Mouse (Mus musculus) forebrain, embryonic 11.5 days (tissue): Measurements from ENCODE around the gene Mex3d. TPM values are rescaled to one million over a fixed set of nuclear protein-coding genes. Genes with fewer than 3 reads are reported as not detected.

Source experiments
- ATAC-seq: fragments of 200-750 bp; cut with Nextera tagmentation; replicated peaks from 2 replicates; pipeline ENCODE4 v1.8.0; 2017; ENCODE audit warnings: moderate TSS enrichment; ENCODE audit not compliant: low FRiP score
- DNase-seq: peaks from one replicate; pipeline ENCODE4 v3.0.0-alpha.2; 2017; ENCODE audit warnings: low spot score
- H3K27ac ChIP-seq: fragments of 300-500 bp; sonication (generic); 2 replicates; pipeline ENCODE4 v1.5.1; 2014; ENCODE audit warnings: low read depth, low read length
- H3K27me3 ChIP-seq: fragments of 300-500 bp; sonication (generic); 2 replicates; pipeline ENCODE4 v1.6.1; 2014; ENCODE audit warnings: mild to moderate bottlenecking, low read length, mixed read lengths; ENCODE audit not compliant: control insufficient read depth, insufficient read depth
- H3K36me3 ChIP-seq: fragments of 300-500 bp; sonication (generic); 2 replicates; pipeline ENCODE4 v1.6.1; 2014; ENCODE audit warnings: mild to moderate bottlenecking, low read length, moderate library complexity, mixed read lengths; ENCODE audit not compliant: control insufficient read depth, insufficient read depth
- H3K4me1 ChIP-seq: fragments of 300-500 bp; sonication (generic); replicated peaks from 2 replicates; pipeline ENCODE4 v1.6.1; 2014; ENCODE audit warnings: low read length, mixed read lengths; ENCODE audit not compliant: control insufficient read depth, insufficient read depth
- H3K4me2 ChIP-seq: fragments of 300-500 bp; sonication (generic); 2 replicates; pipeline ENCODE4 v1.6.1; 2014; ENCODE audit warnings: low read depth, mild to moderate bottlenecking, low read length, moderate library complexity, mixed read lengths; ENCODE audit not compliant: severe bottlenecking
- H3K4me3 ChIP-seq: fragments of 300-500 bp; sonication (generic); 2 replicates; pipeline ENCODE4 v1.5.1; 2014; ENCODE audit warnings: low read depth, low read length
- H3K9ac ChIP-seq: fragments of 300-500 bp; sonication (generic); 2 replicates; pipeline ENCODE4 v1.6.1; 2014; ENCODE audit warnings: low read length
- H3K9me3 ChIP-seq: fragments of 300-500 bp; sonication (generic); 2 replicates; pipeline ENCODE4 v1.6.1; 2016; ENCODE audit warnings: low read length, mixed read lengths; ENCODE audit not compliant: control insufficient read depth
- WGBS: fragments of 180-500 bp; shearing (Covaris S2); extraction: QIAGEN DNeasy Blood & Tissue Kit; methylation state at CpG from one replicate; pipeline ENCODE4 v1.1.7; 2014; 5-methylcytosine and 5-hydroxymethylcytosine counted together
- polyA plus RNA-seq: library from polyadenylated mRNA; unstranded; fragments of >200 nt; fragmentation: Nextera tagmentation; extraction: Ambion mirVana; gene quantifications from 2 replicates; pipeline ENCODE4 v1.2.1, GENCODE M21; 2014

Gene Mex3d
- polyA plus RNA-seq, 1 experiment from 2014 or later: 13.3 TPM

- Histone ChIP-seq H3K36me3 (no peaks in the 10 kb centered on the region), H3K27me3 (peaks cover 2% of the 10 kb centered on the region; the same call in 1 of the 2 replicates), H3K4me2 (no peak overlapping the region), H3K9me3 (no peaks in the 10 kb centered on the region), H3K4me3 (no peak overlapping the region), H3K9ac (no peak overlapping the region), H3K27ac (no peak overlapping the region), H3K4me1 (no peaks in the 10 kb centered on the region)
- 33% methylated on average over 6 of the region's 6 CpGs for WGBS
- no peak for DNase-seq
- ATAC-seq: no peak
Observed at GRCm38 (mm10) chr10:80363734-80364133, 23.7 kb downstream of the Mex3d start.

- DNase-seq: no peak
- WGBS: 5% methylated on average over 31 of the region's 31 CpGs
Observed at GRCm38 (mm10) chr10:80357994-80358639, 29.3 kb downstream of the Mex3d start.

GRCm38 (mm10) chr10:80357336-80357735 lies 30.1 kb downstream of the Mex3d start:
- H3K4me3 ChIP-seq: no peak overlapping the region

More at GRCm38 (mm10) chr10:80357994-80358639, 29.3 kb downstream of the Mex3d start:
- ATAC-seq: peak; percentile 44
- H3K9me3 ChIP-seq: no peaks in the 10 kb centered on the region
- H3K27ac ChIP-seq: no peak overlapping the region
- H3K4me2 ChIP-seq: 0 out of 2 replicates have a peak overlapping the region, but pooled peaks have one; percentile 26
- H3K36me3 ChIP-seq: no peaks in the 10 kb centered on the region
- H3K4me1 ChIP-seq: peaks cover 2% of the 10 kb centered on the region; the same call in 1 of the 2 replicates
- no peak overlapping the region for H3K4me3 ChIP-seq
- no peak overlapping the region for H3K9ac ChIP-seq
- peaks cover 51% of the 10 kb centered on the region for H3K27me3 ChIP-seq

GRCm38 (mm10) chr10:80356737-80357136 lies 30.7 kb downstream of the Mex3d start:
- ATAC-seq: no peak

More at GRCm38 (mm10) chr10:80357336-80357735, 30.1 kb downstream of the Mex3d start:
- Histone ChIP-seq H3K4me2 (no peak overlapping the region), H3K27me3 (peaks cover 54% of the 10 kb centered on the region), H3K4me1 (peaks cover 2% of the 10 kb centered on the region; the same call in 1 of the 2 replicates), H3K36me3 (no peaks in the 10 kb centered on the region), H3K27ac (no peak overlapping the region), H3K9ac (no peak overlapping the region), H3K9me3 (no peaks in the 10 kb centered on the region)
- no peak for DNase-seq
- WGBS: 33% methylated on average over 7 of the region's 7 CpGs
- no peak for ATAC-seq

GRCm38 (mm10) chr10:80356001-80356682 lies 31.3 kb downstream of the Mex3d start, which contains the start of gene Plk5:
TSS of gene Plk5 (plus strand) at chr10:80356459.
- H3K4me2 ChIP-seq: peak within 1 kb of the TSS; percentile 39
- H3K36me3 ChIP-seq: no peaks in the 10 kb centered on the region
- H3K27me3 ChIP-seq: peaks cover 56% of the 10 kb centered on the region
- H3K9me3 ChIP-seq: no peaks in the 10 kb centered on the region
- no peak within 1 kb of the TSS for H3K27ac ChIP-seq
- no peak within 1 kb of the TSS for H3K9ac ChIP-seq
- ATAC-seq: no peak
- DNase-seq: no peak
- H3K4me1 ChIP-seq: peaks cover 2% of the 10 kb centered on the region; the same call in 1 of the 2 replicates
- peak within 1 kb of the TSS; percentile 19 for H3K4me3 ChIP-seq
- WGBS: under 1% methylated on average over 51 of the region's 53 CpGs

More at GRCm38 (mm10) chr10:80356737-80357136, 30.7 kb downstream of the Mex3d start:
- peak overlapping the region; percentile 39 for H3K4me2 ChIP-seq
- peaks cover 54% of the 10 kb centered on the region for H3K27me3 ChIP-seq
- DNase-seq: no peak
- 1% methylated on average over 33 of the region's 34 CpGs for WGBS
- H3K36me3 ChIP-seq: no peaks in the 10 kb centered on the region
- H3K9ac ChIP-seq: no peak overlapping the region
- no peaks in the 10 kb centered on the region for H3K9me3 ChIP-seq
- peak overlapping the region; percentile 19 for H3K4me3 ChIP-seq
- H3K27ac ChIP-seq: no peak overlapping the region
- peaks cover 2% of the 10 kb centered on the region; the same call in 1 of the 2 replicates for H3K4me1 ChIP-seq

GRCm38 (mm10) chr10:80355431-80355830 lies 32.0 kb downstream of the Mex3d start:
- DNase-seq: no peak
- Histone ChIP-seq H3K4me3 (no peak overlapping the region), H3K27me3 (peaks cover 61% of the 10 kb centered on the region), H3K27ac (no peak overlapping the region), H3K4me1 (peaks cover 2% of the 10 kb centered on the region; the same call in 1 of the 2 replicates), H3K9ac (no peak overlapping the region), H3K36me3 (no peaks in the 10 kb centered on the region), H3K9me3 (no peaks in the 10 kb centered on the region), H3K4me2 (no peak overlapping the region)
- 6% methylated on average over 9 of the region's 9 CpGs for WGBS
- ATAC-seq: no peak

- Histone ChIP-seq H3K9ac (no peak overlapping the region), H3K36me3 (no peaks in the 10 kb centered on the region), H3K27me3 (peaks cover 77% of the 10 kb centered on the region), H3K27ac (no peak overlapping the region), H3K4me3 (no peak overlapping the region), H3K4me1 (peaks cover under 1% of the 10 kb centered on the region; the same call in 1 of the 2 replicates), H3K9me3 (no peaks in the 10 kb centered on the region), H3K4me2 (no peak overlapping the region)
- DNase-seq: no peak
- no peak for ATAC-seq
- 67% methylated on average over 8 of the region's 8 CpGs for WGBS
Observed at GRCm38 (mm10) chr10:80352727-80353126, 34.7 kb downstream of the Mex3d start.

GRCm38 (mm10) chr10:80351896-80352295 lies 35.6 kb downstream of the Mex3d start:
- Histone ChIP-seq H3K4me3 (no peak overlapping the region), H3K27ac (no peak overlapping the region), H3K9me3 (no peaks in the 10 kb centered on the region), H3K4me2 (no peak overlapping the region), H3K4me1 (no peaks in the 10 kb centered on the region; the same call in 1 of the 2 replicates), H3K27me3 (peaks cover 76% of the 10 kb centered on the region), H3K9ac (no peak overlapping the region), H3K36me3 (no peaks in the 10 kb centered on the region)
- ATAC-seq (no peak), DNase-seq (no peak)
- WGBS: 22% methylated on average over 11 of the region's 11 CpGs
